Mouse (Mus musculus) heart, postnatal 0 days (tissue): Measurements from ENCODE around the gene Scyl1.

Experiments
- CTCF ChIP-seq: IDR thresholded peaks from 2 replicates; pipeline ENCODE4 v1.5.1; 2016; ENCODE audit warnings: antibody characterized with exemption, control low read depth, low read depth
- EP300 ChIP-seq: IDR thresholded peaks from 2 replicates; pipeline ENCODE4 v1.6.1; 2016; ENCODE audit warnings: antibody characterized with exemption, low read depth

GRCm38 (mm10) chr19:5801432-5801964 lies 30.3 kb upstream of the Scyl1 start:
- TF ChIP-seq CTCF (no peak), EP300 (peak; percentile 5; the same call in 1 of the 2 replicates)
